Mouse (Mus musculus): ENCODE measurements around the gene Olfr78. TPM values are rescaled to one million over a fixed set of nuclear protein-coding genes. Genes with fewer than 3 reads are reported as not detected.

Olfr78 gene
- polyA plus RNA-seq (2012; rRNA removed), result 1.0 and 1.4 TPM in 2 replicates

DNA sequence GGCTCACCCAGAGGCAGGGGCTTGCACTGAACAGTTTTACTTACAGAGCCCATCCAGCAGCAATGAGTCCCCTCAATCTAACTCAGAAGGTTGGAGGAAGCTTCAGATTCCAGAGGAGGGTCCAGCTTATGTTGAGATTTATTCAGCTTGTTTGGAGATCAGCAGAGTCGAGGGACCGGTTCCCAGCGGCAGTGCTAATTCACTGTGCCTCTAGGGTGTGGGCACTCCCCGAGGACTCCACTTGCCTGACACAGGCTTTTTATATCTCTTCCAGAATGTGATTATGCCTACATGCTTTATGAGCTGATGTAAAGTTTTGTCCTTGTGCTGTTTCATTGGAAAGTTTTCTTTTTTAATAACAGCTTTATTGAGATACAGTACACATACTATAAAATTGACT, at the start of gene Olfr78, which contains the start of gene Olfr560:
TSS of gene Olfr78 (minus strand) at position 206 of the 400 bp plus-strand sequence.
TSS of gene Olfr560 (minus strand) at position 101 of the 400 bp plus-strand sequence.
- DNase-seq (ENCODE audit: low spot score), result no peak

DNA sequence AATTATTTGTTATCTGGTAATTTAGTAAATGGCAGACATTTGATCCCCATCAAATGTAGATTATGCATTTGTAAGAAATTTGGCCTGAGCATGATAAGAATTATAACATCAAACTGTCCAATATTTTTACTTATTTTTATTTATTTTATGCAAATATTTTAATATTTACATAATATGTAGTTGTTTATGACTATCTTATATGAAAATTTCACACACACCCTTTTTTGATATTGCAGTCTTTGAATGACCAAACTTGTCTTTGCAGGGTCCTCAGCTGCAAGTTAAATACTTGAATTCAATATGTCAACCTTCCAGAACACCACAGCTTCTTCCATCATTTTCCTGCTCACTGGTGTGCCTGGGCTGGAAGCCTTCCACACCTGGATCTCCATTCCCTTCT, 43.9 kb upstream of the Olfr78 start, which contains the start of gene Olfr564:
TSS of gene Olfr564 (plus strand) at position 301 of the 400 bp plus-strand sequence.
- DNase-seq (ENCODE audit: low spot score), result no peak

DNA sequence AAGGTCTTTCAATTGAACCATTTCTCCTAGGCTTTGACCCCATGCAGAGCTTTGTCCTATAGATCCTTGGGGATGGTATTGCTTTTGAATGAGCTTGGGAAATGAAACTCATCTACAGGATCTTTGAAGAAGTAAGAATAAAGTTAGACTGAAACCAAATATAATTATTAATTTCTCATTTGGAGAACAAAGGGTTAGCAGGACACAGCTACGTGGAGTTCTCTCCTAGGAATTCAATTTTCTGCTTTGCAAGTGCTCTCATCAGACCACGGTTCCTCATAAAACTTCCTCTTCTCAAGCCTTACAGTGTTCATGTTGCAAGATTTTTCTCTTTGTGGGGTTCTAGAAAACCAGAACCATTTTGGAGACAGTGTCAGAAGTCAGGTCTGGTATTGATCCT, 11.7 kb upstream of the Olfr78 start, which contains the start of gene Olfr561:
TSS of gene Olfr561 (plus strand) at position 301 of the 400 bp plus-strand sequence.
- no peak for DNase-seq (ENCODE audit: low spot score)

DNA sequence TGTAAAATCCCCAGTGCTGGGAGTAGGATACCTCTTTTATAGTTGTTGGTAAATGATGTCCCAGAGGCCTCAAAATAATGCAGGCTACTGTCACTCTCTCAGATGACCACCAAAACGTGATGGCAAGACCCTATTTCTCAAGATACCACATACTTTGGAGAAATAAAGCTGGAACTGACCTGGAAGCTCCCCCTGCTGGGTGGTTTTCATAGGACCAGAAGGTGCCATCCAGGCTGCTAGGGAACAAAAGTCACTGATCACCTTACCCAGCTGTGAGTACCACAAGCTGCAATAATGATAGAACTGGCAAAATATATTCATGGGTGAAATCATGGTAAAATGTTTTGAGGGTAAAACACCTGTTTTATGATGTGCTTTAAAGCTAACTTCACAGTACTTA, 7.2 kb downstream of the Olfr78 start:
- no peak for DNase-seq (ENCODE audit: low spot score)

DNA sequence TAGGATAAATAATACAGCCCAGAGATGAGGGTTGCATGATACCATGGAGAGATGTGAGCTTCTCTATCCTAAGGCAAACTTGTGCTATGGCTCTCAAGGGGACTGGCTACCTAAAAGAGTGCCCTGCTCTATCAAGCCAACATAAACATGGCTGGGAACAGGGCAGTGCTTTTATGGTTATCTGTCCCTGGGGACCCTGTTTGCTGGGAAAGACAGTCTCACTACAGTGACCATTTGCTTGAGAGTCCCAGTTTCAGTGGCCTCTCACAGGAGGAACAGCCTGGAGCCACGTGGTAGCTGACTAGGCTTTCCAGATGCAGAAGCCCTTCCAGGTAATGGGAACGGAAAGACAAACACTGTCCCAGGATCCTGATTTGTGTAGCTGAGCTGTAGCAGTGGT, 21.6 kb downstream of the Olfr78 start:
- no peak for DNase-seq (ENCODE audit: low spot score)

DNA sequence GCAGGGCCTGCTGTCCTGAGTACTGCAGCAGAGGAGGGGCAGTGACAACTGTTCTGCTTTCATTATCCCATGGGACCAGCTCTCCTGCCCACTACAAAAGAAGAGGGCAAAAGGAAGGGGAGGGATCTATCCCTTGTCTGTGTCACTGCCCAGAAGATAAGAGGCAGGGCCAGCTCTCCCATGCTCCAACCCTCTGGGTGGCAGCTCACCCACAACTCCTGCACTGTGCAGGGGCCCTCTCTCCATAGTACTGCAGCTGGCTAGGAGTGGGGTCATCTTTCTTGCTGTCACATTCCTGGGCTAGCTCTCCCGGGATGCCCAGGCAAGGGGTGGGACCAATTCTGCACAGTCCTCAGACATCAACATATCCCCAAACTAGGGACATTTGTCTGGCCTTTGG, 25.5 kb downstream of the Olfr78 start:
- DNase-seq (ENCODE audit: low spot score), result no peak

DNA sequence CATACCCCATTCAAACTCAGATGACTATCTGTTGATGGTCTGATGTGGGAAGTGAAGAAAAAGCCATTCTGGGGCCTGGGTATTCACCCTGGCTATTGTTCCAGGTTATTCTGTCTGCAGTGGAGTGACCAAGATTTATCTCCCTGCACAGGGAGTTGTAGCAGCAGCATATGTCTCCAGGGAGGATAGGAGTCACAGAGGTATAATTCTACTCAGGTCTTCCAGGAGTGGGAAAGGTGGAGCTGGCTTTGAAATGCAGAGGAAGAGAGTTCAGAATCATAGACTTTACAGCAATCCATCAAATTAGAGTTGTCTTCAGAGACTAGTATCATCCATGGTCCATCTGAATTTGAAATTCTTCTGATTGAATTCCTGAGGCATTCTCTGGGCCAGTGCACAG, 31.9 kb downstream of the Olfr78 start, which contains the start of gene Olfr559:
TSS of gene Olfr559 (minus strand) at position 101 of the 400 bp plus-strand sequence.
- no peak for DNase-seq (ENCODE audit: low spot score)

DNA sequence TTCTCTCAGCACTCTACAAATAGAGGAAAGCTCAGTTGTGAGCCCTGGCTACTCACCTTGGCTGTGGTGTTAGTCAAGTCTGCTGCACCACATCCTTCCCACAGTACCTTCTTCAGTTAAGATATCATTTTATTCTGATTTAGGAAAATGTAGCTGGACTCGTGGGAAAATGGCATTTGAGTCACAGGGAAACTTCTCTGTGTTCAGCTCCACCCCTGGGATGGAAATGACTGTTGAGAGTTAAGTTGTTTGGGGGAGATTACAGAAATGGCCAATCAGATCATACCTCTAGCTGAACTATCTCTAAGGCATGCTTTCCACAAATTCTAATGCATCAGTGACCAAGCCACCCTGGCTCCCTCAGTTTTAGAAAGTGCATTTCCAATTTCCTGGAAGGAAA, 40.3 kb downstream of the Olfr78 start, which contains the start of gene Olfr33:
TSS of gene Olfr33 (minus strand) at position 101 of the 400 bp plus-strand sequence.
- no peak for DNase-seq (ENCODE audit: low spot score)

DNA sequence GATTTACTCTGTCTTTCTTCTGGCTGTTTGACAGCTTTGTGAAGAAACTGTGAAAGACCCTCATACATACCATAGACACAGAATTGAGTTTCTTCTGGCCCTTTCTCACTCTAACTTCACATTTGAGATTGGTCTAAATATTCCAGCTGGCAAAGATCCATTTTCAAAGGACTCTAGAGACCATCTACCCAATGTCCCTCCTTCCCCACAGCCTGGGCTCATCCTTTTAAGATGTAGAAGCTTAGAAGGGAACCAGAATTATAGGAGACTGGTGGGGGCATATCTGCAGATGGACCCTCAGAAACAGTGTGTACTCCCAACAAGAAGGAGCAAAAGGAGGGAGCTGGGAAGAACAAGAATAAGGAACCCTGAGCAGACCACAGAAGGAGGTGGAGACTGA, 57.4 kb downstream of the Olfr78 start, which contains the start of gene Olfr558:
TSS of gene Olfr558 (plus strand) at position 301 of the 400 bp plus-strand sequence.
- no peak for DNase-seq (ENCODE audit: low spot score)

DNA sequence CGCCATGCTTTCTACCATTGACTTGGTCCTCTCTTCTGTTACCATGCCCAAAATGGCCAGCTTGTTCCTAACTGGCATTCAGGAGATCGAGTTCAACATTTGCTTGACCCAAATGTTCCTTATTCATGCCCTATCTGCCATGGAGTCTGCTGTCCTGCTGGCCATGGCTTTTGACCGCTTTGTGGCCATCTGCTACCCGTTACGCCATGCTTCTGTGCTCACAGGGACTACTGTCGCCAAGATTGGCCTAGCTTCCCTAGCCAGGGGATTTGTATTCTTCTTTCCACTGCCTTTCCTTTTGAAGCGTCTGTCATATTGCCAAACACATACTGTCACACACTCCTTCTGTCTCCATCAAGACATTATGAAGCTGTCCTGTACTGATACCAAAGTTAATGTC, 60.8 kb downstream of the Olfr78 start:
- DNase-seq (ENCODE audit: low spot score), result no peak

DNA sequence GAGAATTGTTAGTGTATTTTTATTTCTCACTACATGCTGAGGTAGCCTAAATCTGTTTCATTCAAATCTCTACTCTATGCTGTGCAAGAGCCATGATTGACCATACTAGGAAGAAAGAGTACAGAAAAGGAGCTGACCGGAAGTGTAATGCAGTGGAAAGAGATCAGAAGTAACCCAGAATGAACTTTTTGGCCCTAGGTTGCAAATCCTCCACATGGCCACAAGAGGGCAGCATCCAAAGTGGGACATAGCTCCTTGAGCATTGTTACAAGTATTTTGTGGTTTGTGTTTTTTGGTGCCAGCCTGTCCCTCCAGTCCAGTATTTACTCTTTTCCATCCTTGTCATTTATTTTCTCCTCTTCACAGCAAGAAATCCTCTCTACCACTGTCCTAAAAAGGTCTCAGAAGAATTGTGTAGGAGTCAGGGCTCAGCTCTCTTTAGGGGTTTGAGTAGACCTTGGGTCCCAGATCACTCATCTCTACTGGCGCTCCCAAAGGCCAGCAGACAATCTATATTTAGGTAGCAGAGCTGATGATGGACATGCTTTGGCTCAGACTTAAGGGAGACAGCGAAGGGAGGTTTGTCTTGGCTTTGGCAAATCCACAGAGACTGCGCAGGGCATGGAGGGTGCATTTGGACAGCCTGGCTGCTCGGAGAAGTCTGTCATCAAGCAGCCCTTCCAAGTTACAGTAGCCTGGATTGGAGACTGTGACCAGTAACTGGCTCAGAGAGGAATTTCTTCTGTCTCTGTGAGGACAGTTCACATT, 63.7 kb downstream of the Olfr78 start, which contains the start of gene Olfr557:
TSS of gene Olfr557 (plus strand) at position 553 of the 768 bp plus-strand sequence.
- no peak for DNase-seq (ENCODE audit: low spot score)

Other genes with a start within 250 kb of the Olfr78 start
- gene Olfr547, start 224.7 kb downstream of the Olfr78 start, polyA plus RNA-seq (2012; rRNA removed), result not detected in 2 replicates
- not detected in 2 replicates for gene Olfr548-ps1, start 218.6 kb downstream of the Olfr78 start, polyA plus RNA-seq (2012; rRNA removed)
- not detected in 2 replicates for gene Olfr549, start 209.6 kb downstream of the Olfr78 start, polyA plus RNA-seq (2012; rRNA removed)
- gene Trim21, start 194.0 kb downstream of the Olfr78 start, polyA plus RNA-seq (2012; rRNA removed), result 12.9 and 14.2 TPM in 2 replicates
- not detected in 2 replicates for gene Olfr550, start 188.0 kb downstream of the Olfr78 start, polyA plus RNA-seq (2012; rRNA removed)
- gene Olfr551, start 167.6 kb downstream of the Olfr78 start, polyA plus RNA-seq (2012; rRNA removed), result not detected in 2 replicates
- not detected in 2 replicates for gene Olfr552, start 161.7 kb downstream of the Olfr78 start, polyA plus RNA-seq (2012; rRNA removed)
- gene Olfr553, start 141.3 kb downstream of the Olfr78 start, polyA plus RNA-seq (2012; rRNA removed), result not detected in 2 replicates
- not detected in 2 replicates for gene Olfr554, start 121.0 kb downstream of the Olfr78 start, polyA plus RNA-seq (2012; rRNA removed)
- gene Olfr555, start 100.6 kb downstream of the Olfr78 start, polyA plus RNA-seq (2012; rRNA removed), result not detected in 2 replicates
- not detected in 2 replicates for gene Olfr556, start 94.6 kb downstream of the Olfr78 start, polyA plus RNA-seq (2012; rRNA removed)
- 75.3 and 99.1 TPM in 2 replicates for gene Trim68, start 72.1 kb downstream of the Olfr78 start, polyA plus RNA-seq (2012; rRNA removed)
- not detected in 2 replicates for gene Olfr557, start 63.6 kb downstream of the Olfr78 start, polyA plus RNA-seq (2012; rRNA removed)
- 1.3 and 1.4 TPM in 2 replicates for gene Olfr558, start 57.3 kb downstream of the Olfr78 start, polyA plus RNA-seq (2012; rRNA removed)
- gene Olfr33, start 40.4 kb downstream of the Olfr78 start, polyA plus RNA-seq (2012; rRNA removed), result not detected in 2 replicates
- not detected in 2 replicates for gene Olfr559, start 32.0 kb downstream of the Olfr78 start, polyA plus RNA-seq (2012; rRNA removed)
- 0.03 TPM in 1 of 2 replicates, not detected in the other for gene Olfr560, start 105 bp downstream of the Olfr78 start, polyA plus RNA-seq (2012; rRNA removed)
- not detected in 2 replicates for gene Olfr561, start 11.8 kb upstream of the Olfr78 start, polyA plus RNA-seq (2012; rRNA removed)
- not detected in 2 replicates for gene Olfr564, start 44.0 kb upstream of the Olfr78 start, polyA plus RNA-seq (2012; rRNA removed)
- gene Olfr566, start 99.3 kb upstream of the Olfr78 start, polyA plus RNA-seq (2012; rRNA removed), result not detected in 2 replicates
- gene Olfr568, start 117.7 kb upstream of the Olfr78 start, polyA plus RNA-seq (2012; rRNA removed), result not detected in 2 replicates
- not detected in 2 replicates for gene Olfr569, start 131.4 kb upstream of the Olfr78 start, polyA plus RNA-seq (2012; rRNA removed)
- gene Olfr570, start 135.1 kb upstream of the Olfr78 start, polyA plus RNA-seq (2012; rRNA removed), result not detected in 2 replicates
- not detected in 2 replicates for gene Olfr571, start 158.1 kb upstream of the Olfr78 start, polyA plus RNA-seq (2012; rRNA removed)
- gene Olfr572, start 164.9 kb upstream of the Olfr78 start, polyA plus RNA-seq (2012; rRNA removed), result not detected in 2 replicates
- not detected in 2 replicates for gene Olfr573-ps1, start 183.1 kb upstream of the Olfr78 start, polyA plus RNA-seq (2012; rRNA removed)
- not detected in 2 replicates for gene Olfr574, start 189.0 kb upstream of the Olfr78 start, polyA plus RNA-seq (2012; rRNA removed)
- not detected in 2 replicates for gene Olfr575, start 199.3 kb upstream of the Olfr78 start, polyA plus RNA-seq (2012; rRNA removed)
- not detected in 2 replicates for gene Olfr576, start 203.2 kb upstream of the Olfr78 start, polyA plus RNA-seq (2012; rRNA removed)
- gene Olfr577, start 216.5 kb upstream of the Olfr78 start, polyA plus RNA-seq (2012; rRNA removed), result not detected in 2 replicates
- gene Olfr578, start 229.9 kb upstream of the Olfr78 start, polyA plus RNA-seq (2012; rRNA removed), result not detected in 2 replicates